Mouse (Mus musculus): ENCODE measurements at regions not wholly inside any gene's neighbourhood (a gene's known extent, or its start where the extent isn't known, plus 50 kb on each side); places are given as distances from the start of the nearest gene placed in this dataset.

- no peak for ATAC-seq
- Histone ChIP-seq H3K4me3 (ENCODE audit: low read depth, low read length) (no peak overlapping the region), H3K27ac (ENCODE audit: low read depth) (no peak overlapping the region), H3K4me1 (ENCODE audit: insufficient read depth) (no peaks in the 10 kb centered on the region), H3K4me2 (ENCODE audit: low read depth, low read length) (no peak overlapping the region), H3K9ac (replicated peaks) (no peak overlapping the region), H3K36me3 (replicated peaks; ENCODE audit: insufficient read depth, low read length) (no peaks in the 10 kb centered on the region), H3K9me3 (ENCODE audit: low read length) (no peaks in the 10 kb centered on the region), H3K27me3 (ENCODE audit: insufficient read depth, low read length) (no peaks in the 10 kb centered on the region)
- no peak for TF ChIP-seq CTCF (IDR thresholded peaks at IDR 0.05; ENCODE audit: low read depth)
- TF ChIP-seq EP300 (IDR thresholded peaks at IDR 0.05; ENCODE audit: low read depth), result no peak
- no peak for DNase-seq
- WGBS (ENCODE audit: insufficient replicate concordance), result 78% methylated on average over 8 of the region's 8 CpGs
Measured at GRCm38 (mm10) chr10:122225679-122226078, 128.5 kb upstream of the Rxylt1 start.

GRCm38 (mm10) chr10:122223076-122223475 is 125.9 kb upstream of the Rxylt1 start:
- ATAC-seq, result no peak

GRCm38 (mm10) chr10:122217594-122217993 is 120.4 kb upstream of the Rxylt1 start:
- TF ChIP-seq CTCF (IDR thresholded peaks at IDR 0.05; ENCODE audit: low read depth) (no peak), EP300 (IDR thresholded peaks at IDR 0.05; ENCODE audit: low read depth) (no peak)
- no peak overlapping the region for H3K4me2 ChIP-seq (ENCODE audit: low read depth, low read length)
- WGBS (ENCODE audit: insufficient replicate concordance), result 71% methylated on average over 4 of the region's 4 CpGs
- no peak for ATAC-seq
- H3K27me3 ChIP-seq (ENCODE audit: insufficient read depth, low read length), result no peaks in the 10 kb centered on the region
- no peaks in the 10 kb centered on the region for H3K36me3 ChIP-seq (replicated peaks; ENCODE audit: insufficient read depth, low read length)
- no peak overlapping the region for H3K4me3 ChIP-seq (ENCODE audit: low read depth, low read length)
- H3K27ac ChIP-seq (ENCODE audit: low read depth), result no peak overlapping the region
- no peak for DNase-seq
- no peaks in the 10 kb centered on the region for H3K4me1 ChIP-seq (ENCODE audit: insufficient read depth)
- no peak overlapping the region for H3K9ac ChIP-seq (replicated peaks)
- no peaks in the 10 kb centered on the region for H3K9me3 ChIP-seq (ENCODE audit: low read length)

More at GRCm38 (mm10) chr10:122223076-122223475, 125.9 kb upstream of the Rxylt1 start:
- Histone ChIP-seq H3K4me2 (ENCODE audit: low read depth, low read length) (no peak overlapping the region), H3K27me3 (ENCODE audit: insufficient read depth, low read length) (no peaks in the 10 kb centered on the region), H3K27ac (ENCODE audit: low read depth) (no peak overlapping the region), H3K4me1 (ENCODE audit: insufficient read depth) (no peaks in the 10 kb centered on the region), H3K4me3 (ENCODE audit: low read depth, low read length) (no peak overlapping the region), H3K36me3 (replicated peaks; ENCODE audit: insufficient read depth, low read length) (no peaks in the 10 kb centered on the region), H3K9me3 (ENCODE audit: low read length) (no peaks in the 10 kb centered on the region), H3K9ac (replicated peaks) (no peak overlapping the region)
- no peak for DNase-seq
- 68% methylated on average over 3 of the region's 3 CpGs for WGBS (ENCODE audit: insufficient replicate concordance)
- TF ChIP-seq EP300 (IDR thresholded peaks at IDR 0.05; ENCODE audit: low read depth) (no peak), CTCF (IDR thresholded peaks at IDR 0.05; ENCODE audit: low read depth) (no peak)

- no peak overlapping the region for H3K9ac ChIP-seq (replicated peaks)
- no peak overlapping the region for H3K27ac ChIP-seq (ENCODE audit: low read depth)
- H3K9me3 ChIP-seq (ENCODE audit: low read length), result no peaks in the 10 kb centered on the region
- H3K4me1 ChIP-seq (ENCODE audit: insufficient read depth), result 0 out of 2 replicates have a peak, but pooled peaks cover 3% of the 10 kb centered on the region
- WGBS (ENCODE audit: insufficient replicate concordance), result 37% methylated on average over 4 of the region's 4 CpGs
- TF ChIP-seq CTCF (IDR thresholded peaks at IDR 0.05; ENCODE audit: low read depth) (no peak), EP300 (IDR thresholded peaks at IDR 0.05; ENCODE audit: low read depth) (no peak)
- H3K36me3 ChIP-seq (replicated peaks; ENCODE audit: insufficient read depth, low read length), result no peaks in the 10 kb centered on the region
- no peak overlapping the region for H3K4me2 ChIP-seq (ENCODE audit: low read depth, low read length)
- DNase-seq (no peak), ATAC-seq (no peak)
- no peaks in the 10 kb centered on the region for H3K27me3 ChIP-seq (ENCODE audit: insufficient read depth, low read length)
- no peak overlapping the region for H3K4me3 ChIP-seq (ENCODE audit: low read depth, low read length)
Measured at GRCm38 (mm10) chr10:122199791-122200190, 102.6 kb upstream of the Rxylt1 start.

DNA sequence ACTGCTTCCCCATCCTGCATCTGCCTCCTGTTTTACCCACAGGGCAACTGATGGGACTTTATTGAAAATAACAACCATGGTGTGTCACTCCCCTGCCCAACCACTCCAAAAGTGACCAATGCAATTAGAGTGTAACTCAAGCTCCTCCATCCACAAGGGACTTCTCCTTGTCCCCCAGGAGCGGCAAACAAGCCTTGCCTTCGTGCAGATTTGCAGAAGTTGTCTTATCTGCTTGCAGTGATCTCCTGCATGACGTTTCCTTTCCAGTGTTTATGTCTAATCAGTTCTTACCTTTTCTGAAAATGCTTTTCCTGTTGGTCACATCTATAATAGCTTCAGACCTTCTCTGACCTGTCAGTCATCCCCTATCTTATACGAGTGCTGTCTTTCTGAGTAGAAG is 100.5 kb upstream of the Rxylt1 start:
- Histone ChIP-seq H3K9ac (replicated peaks) (no peak overlapping the region), H3K4me2 (ENCODE audit: low read depth, low read length) (no peak overlapping the region), H3K4me1 (ENCODE audit: insufficient read depth) (0 out of 2 replicates have a peak, but pooled peaks cover 3% of the 10 kb centered on the region), H3K27ac (ENCODE audit: low read depth) (no peak overlapping the region), H3K36me3 (replicated peaks; ENCODE audit: insufficient read depth, low read length) (no peaks in the 10 kb centered on the region), H3K27me3 (ENCODE audit: insufficient read depth, low read length) (no peaks in the 10 kb centered on the region), H3K4me3 (ENCODE audit: low read depth, low read length) (no peak overlapping the region), H3K9me3 (ENCODE audit: low read length) (no peaks in the 10 kb centered on the region)
- DNase-seq, result no peak
- TF ChIP-seq EP300 (IDR thresholded peaks at IDR 0.05; ENCODE audit: low read depth) (no peak), CTCF (IDR thresholded peaks at IDR 0.05; ENCODE audit: low read depth) (no peak)
- 38% methylated on average over 4 of the region's 4 CpGs for WGBS (ENCODE audit: insufficient replicate concordance)
- ATAC-seq, result no peak

DNA sequence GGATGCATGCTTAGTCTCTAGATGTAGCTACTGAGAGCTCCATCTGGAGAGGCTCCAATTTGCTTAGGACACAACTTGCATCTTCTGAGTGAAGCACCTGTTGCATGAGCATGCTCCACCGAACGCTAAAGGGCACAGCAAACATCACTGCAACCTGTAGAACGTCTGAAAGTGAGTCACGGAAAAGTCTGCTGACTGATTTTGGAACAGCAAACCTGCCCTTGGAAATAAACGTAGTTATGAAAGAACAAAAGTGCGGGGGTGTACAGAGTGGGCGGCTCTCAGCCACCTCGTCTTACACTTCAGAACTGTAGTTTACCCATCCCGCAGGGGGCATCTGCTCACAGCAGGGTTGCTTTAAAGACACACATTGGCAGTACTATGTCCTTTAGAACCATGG is 97.0 kb upstream of the Rxylt1 start:
- no peak overlapping the region for H3K4me2 ChIP-seq (ENCODE audit: low read depth, low read length)
- no peaks in the 10 kb centered on the region for H3K4me1 ChIP-seq (ENCODE audit: insufficient read depth)
- WGBS (ENCODE audit: insufficient replicate concordance), result 74% methylated on average over 9 of the region's 9 CpGs
- H3K4me3 ChIP-seq (ENCODE audit: low read depth, low read length), result no peak overlapping the region
- H3K9ac ChIP-seq (replicated peaks), result no peak overlapping the region
- H3K9me3 ChIP-seq (ENCODE audit: low read length), result no peaks in the 10 kb centered on the region
- H3K36me3 ChIP-seq (replicated peaks; ENCODE audit: insufficient read depth, low read length), result no peaks in the 10 kb centered on the region
- TF ChIP-seq EP300 (IDR thresholded peaks at IDR 0.05; ENCODE audit: low read depth) (no peak), CTCF (IDR thresholded peaks at IDR 0.05; ENCODE audit: low read depth) (no peak)
- DNase-seq (no peak), ATAC-seq (no peak)
- no peak overlapping the region for H3K27ac ChIP-seq (ENCODE audit: low read depth)
- no peaks in the 10 kb centered on the region for H3K27me3 ChIP-seq (ENCODE audit: insufficient read depth, low read length)

- Histone ChIP-seq H3K4me1 (ENCODE audit: insufficient read depth) (no peaks in the 10 kb centered on the region), H3K9ac (replicated peaks) (no peak overlapping the region), H3K9me3 (ENCODE audit: low read length) (no peaks in the 10 kb centered on the region), H3K27ac (ENCODE audit: low read depth) (no peak overlapping the region), H3K36me3 (replicated peaks; ENCODE audit: insufficient read depth, low read length) (no peaks in the 10 kb centered on the region), H3K27me3 (ENCODE audit: insufficient read depth, low read length) (no peaks in the 10 kb centered on the region), H3K4me3 (ENCODE audit: low read depth, low read length) (no peak overlapping the region), H3K4me2 (ENCODE audit: low read depth, low read length) (no peak overlapping the region)
- 84% methylated on average over 5 of the region's 5 CpGs for WGBS (ENCODE audit: insufficient replicate concordance)
- ATAC-seq (no peak), DNase-seq (no peak)
- no peak for TF ChIP-seq EP300 (IDR thresholded peaks at IDR 0.05; ENCODE audit: low read depth)
- TF ChIP-seq CTCF (IDR thresholded peaks at IDR 0.05; ENCODE audit: low read depth), result no peak
Measured at GRCm38 (mm10) chr10:122193343-122193742, 96.2 kb upstream of the Rxylt1 start.

All from liver, postnatal 0 days (tissue).